In genomic region chr8:90514191-90514590, GRCm38 (mm10) we compare ENCODE assay signal across 16 mouse cellular contexts.
"Had no signal": no experiment of that assay in that cellular context is flagged by ENCODE, and none has a peak within 500 bp of the region (broad histone marks: within the 10 kb centered on the region; RNA-seq: fewer than 3 reads in every experiment).

No protein-coding gene starts in this region.

- H3K27me3 ChIP-seq: midbrain, embryonic 12.5 days; neural tube, embryonic 12.5 days; stomach, embryonic 15.5 days had no signal

- ATAC-seq: midbrain, embryonic 16.5 days had no signal

- H3K9ac ChIP-seq: lung, embryonic 14.5 days; midbrain, embryonic 12.5 days; neural tube, embryonic 12.5 days; stomach, embryonic 15.5 days had no signal

- H3K4me1 ChIP-seq: stomach, embryonic 15.5 days had no signal

- DNase-seq: lung, adult 18-20 months; lung, embryonic 14.5 days; lung, postnatal 10 days; lung, postnatal 4 days; midbrain, embryonic 14.5 days; right cerebral cortex, postnatal 14 days; thymus, adult 2 months; thymus, postnatal 25 days; thymus, postnatal 4 days had no signal

- H3K9me3 ChIP-seq: midbrain, embryonic 10.5 days; midbrain, embryonic 12.5 days; neural tube, embryonic 12.5 days; stomach, embryonic 15.5 days had no signal

- H3K4me3 ChIP-seq: midbrain, embryonic 10.5 days; midbrain, embryonic 12.5 days; myocyte; neural tube, embryonic 12.5 days; stomach, embryonic 15.5 days had no signal

- H3K27ac ChIP-seq: midbrain, embryonic 10.5 days; midbrain, embryonic 12.5 days; neural tube, embryonic 12.5 days; stomach, embryonic 15.5 days; stomach, postnatal 0 days had no signal

- H3K36me3 ChIP-seq: midbrain, embryonic 10.5 days; midbrain, embryonic 12.5 days; neural tube, embryonic 12.5 days; stomach, embryonic 15.5 days had no signal

- H3K4me2 ChIP-seq: lung, embryonic 14.5 days; midbrain, embryonic 12.5 days; neural tube, embryonic 12.5 days; stomach, embryonic 15.5 days had no signal
